Mouse (Mus musculus): ENCODE measurements around the gene Tjp2. TPM values are rescaled to one million over a fixed set of nuclear protein-coding genes. Genes with fewer than 3 reads are reported as not detected.

Gene Tjp2
- polyA plus RNA-seq, 1 experiment from 2014 or later = 4.1 TPM

GRCm38 (mm10) chr19:24156067-24156455, 68.8 kb downstream of the Tjp2 start:
- DNase-seq (no peak), ATAC-seq (peak; percentile 43)
- WGBS (ENCODE audit: insufficient replicate concordance) = 45% methylated on average over 6 of the region's 6 CpGs
- Histone ChIP-seq H3K27me3 (ENCODE audit: insufficient read depth, low read length) (no peaks in the 10 kb centered on the region), H3K4me3 (ENCODE audit: low read depth, low read length) (no peak overlapping the region), H3K9ac (replicated peaks) (no peak overlapping the region), H3K9me3 (ENCODE audit: low read length) (no peaks in the 10 kb centered on the region), H3K27ac (ENCODE audit: low read depth) (peak overlapping the region; percentile 73), H3K4me2 (ENCODE audit: low read depth, low read length) (peak overlapping the region; percentile 34; the same call in 1 of the 2 replicates), H3K36me3 (replicated peaks; ENCODE audit: insufficient read depth, low read length) (no peaks in the 10 kb centered on the region), H3K4me1 (ENCODE audit: insufficient read depth) (peaks cover 8% of the 10 kb centered on the region)
- no peak for TF ChIP-seq CTCF (IDR thresholded peaks at IDR 0.05; ENCODE audit: low read depth)

GRCm38 (mm10) chr19:24155395-24156066, 69.3 kb downstream of the Tjp2 start:
- Histone ChIP-seq H3K27me3 (ENCODE audit: insufficient read depth, low read length) (no peaks in the 10 kb centered on the region), H3K4me2 (ENCODE audit: low read depth, low read length) (peak overlapping the region; percentile 34), H3K9me3 (ENCODE audit: low read length) (no peaks in the 10 kb centered on the region), H3K9ac (replicated peaks) (no peak overlapping the region), H3K36me3 (replicated peaks; ENCODE audit: insufficient read depth, low read length) (no peaks in the 10 kb centered on the region), H3K4me3 (ENCODE audit: low read depth, low read length) (no peak overlapping the region), H3K4me1 (ENCODE audit: insufficient read depth) (peaks cover 8% of the 10 kb centered on the region), H3K27ac (ENCODE audit: low read depth) (peak overlapping the region; percentile 73)
- WGBS (ENCODE audit: insufficient replicate concordance) = 57% methylated on average over 8 of the region's 8 CpGs
- no peak for DNase-seq
- TF ChIP-seq EP300 (IDR thresholded peaks at IDR 0.05; ENCODE audit: low read depth) (no peak), CTCF (IDR thresholded peaks at IDR 0.05; ENCODE audit: low read depth) (no peak)
- peak; percentile 73 for ATAC-seq

GRCm38 (mm10) chr19:24153266-24154023, 71.4 kb downstream of the Tjp2 start:
- DNase-seq = peak; percentile 41
- no peak overlapping the region for H3K9ac ChIP-seq (replicated peaks)
- H3K27ac ChIP-seq (ENCODE audit: low read depth) = no peak overlapping the region
- no peak overlapping the region for H3K4me2 ChIP-seq (ENCODE audit: low read depth, low read length)
- H3K27me3 ChIP-seq (ENCODE audit: insufficient read depth, low read length) = no peaks in the 10 kb centered on the region
- H3K4me3 ChIP-seq (ENCODE audit: low read depth, low read length) = no peak overlapping the region
- 45% methylated on average over 9 of the region's 9 CpGs for WGBS (ENCODE audit: insufficient replicate concordance)
- no peaks in the 10 kb centered on the region for H3K36me3 ChIP-seq (replicated peaks; ENCODE audit: insufficient read depth, low read length)
- TF ChIP-seq EP300 (IDR thresholded peaks at IDR 0.05; ENCODE audit: low read depth) (no peak), CTCF (IDR thresholded peaks at IDR 0.05; ENCODE audit: low read depth) (peak; percentile 75)
- H3K4me1 ChIP-seq (ENCODE audit: insufficient read depth) = peaks cover 8% of the 10 kb centered on the region
- no peaks in the 10 kb centered on the region for H3K9me3 ChIP-seq (ENCODE audit: low read length)
- no peak; the same call in 1 of the 2 replicates for ATAC-seq

- 78% methylated on average over 7 of the region's 7 CpGs for WGBS (ENCODE audit: insufficient replicate concordance)
- Histone ChIP-seq H3K27me3 (ENCODE audit: insufficient read depth, low read length) (no peaks in the 10 kb centered on the region), H3K9me3 (ENCODE audit: low read length) (no peaks in the 10 kb centered on the region), H3K4me1 (ENCODE audit: insufficient read depth) (no peaks in the 10 kb centered on the region), H3K27ac (ENCODE audit: low read depth) (no peak overlapping the region), H3K9ac (replicated peaks) (no peak overlapping the region), H3K36me3 (replicated peaks; ENCODE audit: insufficient read depth, low read length) (no peaks in the 10 kb centered on the region), H3K4me3 (ENCODE audit: low read depth, low read length) (no peak overlapping the region), H3K4me2 (ENCODE audit: low read depth, low read length) (no peak overlapping the region)
- TF ChIP-seq CTCF (IDR thresholded peaks at IDR 0.05; ENCODE audit: low read depth) = no peak
- no peak for TF ChIP-seq EP300 (IDR thresholded peaks at IDR 0.05; ENCODE audit: low read depth)
- DNase-seq (no peak), ATAC-seq (no peak)
Observed at GRCm38 (mm10) chr19:24144009-24144408, 80.8 kb downstream of the Tjp2 start.

- no peak overlapping the region for H3K27ac ChIP-seq (ENCODE audit: low read depth)
- no peaks in the 10 kb centered on the region for H3K36me3 ChIP-seq (replicated peaks; ENCODE audit: insufficient read depth, low read length)
- no peak for ATAC-seq
- 88% methylated on average over 12 of the region's 12 CpGs for WGBS (ENCODE audit: insufficient replicate concordance)
- H3K9me3 ChIP-seq (ENCODE audit: low read length) = no peaks in the 10 kb centered on the region
- no peak for DNase-seq
- H3K27me3 ChIP-seq (ENCODE audit: insufficient read depth, low read length) = no peaks in the 10 kb centered on the region
- no peak overlapping the region for H3K4me3 ChIP-seq (ENCODE audit: low read depth, low read length)
- no peaks in the 10 kb centered on the region for H3K4me1 ChIP-seq (ENCODE audit: insufficient read depth)
- H3K4me2 ChIP-seq (ENCODE audit: low read depth, low read length) = no peak overlapping the region
- no peak overlapping the region for H3K9ac ChIP-seq (replicated peaks)
- TF ChIP-seq EP300 (IDR thresholded peaks at IDR 0.05; ENCODE audit: low read depth) (no peak), CTCF (IDR thresholded peaks at IDR 0.05; ENCODE audit: low read depth) (no peak)
Observed at GRCm38 (mm10) chr19:24142621-24143061, 82.2 kb downstream of the Tjp2 start.

DNA sequence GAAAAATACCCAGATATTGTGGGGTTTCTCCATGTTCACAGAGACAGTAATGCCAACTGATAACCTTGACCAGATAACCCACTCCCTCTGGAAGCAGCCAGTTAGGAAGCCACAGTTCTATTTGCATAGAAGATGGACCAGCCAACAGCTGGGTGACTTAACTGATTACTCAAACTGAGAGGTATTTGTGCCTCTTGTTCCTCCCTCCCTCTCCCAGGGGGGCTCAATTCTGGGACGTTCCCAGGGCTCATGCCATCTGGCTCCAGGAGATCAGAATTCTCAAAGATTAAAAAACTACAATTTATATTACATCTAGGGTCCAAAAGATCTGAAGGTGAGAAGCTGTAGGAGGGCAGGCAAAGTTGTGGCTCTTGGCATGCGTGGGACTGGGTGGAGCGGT, 84.5 kb downstream of the Tjp2 start:
- ATAC-seq (peak; percentile 56; the same call in 1 of the 2 replicates), DNase-seq (no peak)
- Histone ChIP-seq H3K4me2 (ENCODE audit: low read depth, low read length) (no peak overlapping the region), H3K27ac (ENCODE audit: low read depth) (no peak overlapping the region; the same call in 1 of the 2 replicates), H3K36me3 (replicated peaks; ENCODE audit: insufficient read depth, low read length) (no peaks in the 10 kb centered on the region), H3K27me3 (ENCODE audit: insufficient read depth, low read length) (no peaks in the 10 kb centered on the region), H3K4me1 (ENCODE audit: insufficient read depth) (no peaks in the 10 kb centered on the region), H3K4me3 (ENCODE audit: low read depth, low read length) (no peak overlapping the region), H3K9me3 (ENCODE audit: low read length) (no peaks in the 10 kb centered on the region), H3K9ac (replicated peaks) (no peak overlapping the region)
- 62% methylated on average over 3 of the region's 3 CpGs for WGBS (ENCODE audit: insufficient replicate concordance)
- no peak for TF ChIP-seq CTCF (IDR thresholded peaks at IDR 0.05; ENCODE audit: low read depth)
- TF ChIP-seq EP300 (IDR thresholded peaks at IDR 0.05; ENCODE audit: low read depth) = no peak
